Mouse (Mus musculus): ENCODE measurements around the gene Sec61b. TPM values are rescaled to one million over a fixed set of nuclear protein-coding genes. Genes with fewer than 3 reads are reported as not detected.

Sec61b gene
- polyA plus RNA-seq, 1 experiment from 2014 or later: 495 TPM

GRCm38 (mm10) chr4:47492311-47493086, 18.0 kb downstream of the Sec61b start:
- H3K4me2 ChIP-seq (replicated peaks; ENCODE audit: low read depth): no peak overlapping the region
- no peaks in the 10 kb centered on the region for H3K36me3 ChIP-seq (ENCODE audit: control insufficient read depth, insufficient read depth, low read length)
- DNase-seq (ENCODE audit: low spot score) (no peak), ATAC-seq (ENCODE audit: low FRiP score, low TSS enrichment) (no peak)
- no peak for TF ChIP-seq CTCF (IDR thresholded peaks at IDR 0.05; ENCODE audit: low read depth)
- no peak for TF ChIP-seq EP300 (optimal IDR thresholded peaks at IDR 0.05)
- H3K4me1 ChIP-seq (replicated peaks; ENCODE audit: control insufficient read depth, insufficient read depth): no peaks in the 10 kb centered on the region
- no peak overlapping the region for H3K9ac ChIP-seq (ENCODE audit: low read length)
- H3K27me3 ChIP-seq (ENCODE audit: control insufficient read depth, insufficient read depth, low read length): no peaks in the 10 kb centered on the region
- H3K27ac ChIP-seq (replicated peaks): no peak overlapping the region
- no peaks in the 10 kb centered on the region for H3K9me3 ChIP-seq (ENCODE audit: control insufficient read depth, low read length)
- WGBS: 49% methylated on average over 12 of the region's 12 CpGs
- H3K4me3 ChIP-seq (ENCODE audit: low read depth, low read length): no peak overlapping the region

GRCm38 (mm10) chr4:47493456-47493855, 19.0 kb downstream of the Sec61b start:
- no peak overlapping the region for H3K4me2 ChIP-seq (replicated peaks; ENCODE audit: low read depth)
- H3K4me3 ChIP-seq (ENCODE audit: low read depth, low read length): no peak overlapping the region
- no peak overlapping the region for H3K27ac ChIP-seq (replicated peaks)
- H3K36me3 ChIP-seq (ENCODE audit: control insufficient read depth, insufficient read depth, low read length): no peaks in the 10 kb centered on the region
- 71% methylated on average over 8 of the region's 8 CpGs for WGBS
- no peak for DNase-seq (ENCODE audit: low spot score)
- no peaks in the 10 kb centered on the region for H3K27me3 ChIP-seq (ENCODE audit: control insufficient read depth, insufficient read depth, low read length)
- no peak overlapping the region for H3K9ac ChIP-seq (ENCODE audit: low read length)
- no peak for ATAC-seq (ENCODE audit: low FRiP score, low TSS enrichment)
- no peaks in the 10 kb centered on the region for H3K9me3 ChIP-seq (ENCODE audit: control insufficient read depth, low read length)
- H3K4me1 ChIP-seq (replicated peaks; ENCODE audit: control insufficient read depth, insufficient read depth): no peaks in the 10 kb centered on the region
- no peak for TF ChIP-seq EP300 (optimal IDR thresholded peaks at IDR 0.05)
- TF ChIP-seq CTCF (IDR thresholded peaks at IDR 0.05; ENCODE audit: low read depth): no peak

- Histone ChIP-seq H3K9ac (ENCODE audit: low read length) (no peak overlapping the region), H3K9me3 (ENCODE audit: control insufficient read depth, low read length) (no peaks in the 10 kb centered on the region), H3K36me3 (ENCODE audit: control insufficient read depth, insufficient read depth, low read length) (no peaks in the 10 kb centered on the region), H3K4me3 (ENCODE audit: low read depth, low read length) (no peak overlapping the region), H3K4me2 (replicated peaks; ENCODE audit: low read depth) (no peak overlapping the region), H3K27ac (replicated peaks) (no peak overlapping the region), H3K27me3 (ENCODE audit: control insufficient read depth, insufficient read depth, low read length) (no peaks in the 10 kb centered on the region), H3K4me1 (replicated peaks; ENCODE audit: control insufficient read depth, insufficient read depth) (no peaks in the 10 kb centered on the region)
- no peak for TF ChIP-seq EP300 (optimal IDR thresholded peaks at IDR 0.05)
- TF ChIP-seq CTCF (IDR thresholded peaks at IDR 0.05; ENCODE audit: low read depth): no peak
- WGBS: 75% methylated on average over 1 of the region's 1 CpGs
- DNase-seq (ENCODE audit: low spot score) (no peak), ATAC-seq (ENCODE audit: low FRiP score, low TSS enrichment) (no peak)
Measured at GRCm38 (mm10) chr4:47494137-47494536, 19.7 kb downstream of the Sec61b start.

GRCm38 (mm10) chr4:47494686-47495085, 20.2 kb downstream of the Sec61b start:
- no peak overlapping the region for H3K9ac ChIP-seq (ENCODE audit: low read length)
- H3K27me3 ChIP-seq (ENCODE audit: control insufficient read depth, insufficient read depth, low read length): no peaks in the 10 kb centered on the region
- H3K36me3 ChIP-seq (ENCODE audit: control insufficient read depth, insufficient read depth, low read length): no peaks in the 10 kb centered on the region
- H3K4me2 ChIP-seq (replicated peaks; ENCODE audit: low read depth): no peak overlapping the region
- DNase-seq (ENCODE audit: low spot score) (no peak), ATAC-seq (ENCODE audit: low FRiP score, low TSS enrichment) (no peak)
- H3K9me3 ChIP-seq (ENCODE audit: control insufficient read depth, low read length): no peaks in the 10 kb centered on the region
- no peak overlapping the region for H3K27ac ChIP-seq (replicated peaks)
- 57% methylated on average over 2 of the region's 2 CpGs for WGBS
- no peak overlapping the region for H3K4me3 ChIP-seq (ENCODE audit: low read depth, low read length)
- no peak for TF ChIP-seq CTCF (IDR thresholded peaks at IDR 0.05; ENCODE audit: low read depth)
- TF ChIP-seq EP300 (optimal IDR thresholded peaks at IDR 0.05): no peak
- H3K4me1 ChIP-seq (replicated peaks; ENCODE audit: control insufficient read depth, insufficient read depth): no peaks in the 10 kb centered on the region

GRCm38 (mm10) chr4:47497811-47498385, 23.4 kb downstream of the Sec61b start:
- Histone ChIP-seq H3K9ac (ENCODE audit: low read length) (no peak overlapping the region; the same call in 1 of the 2 replicates), H3K4me2 (replicated peaks; ENCODE audit: low read depth) (no peak overlapping the region), H3K27ac (replicated peaks) (no peak overlapping the region), H3K27me3 (ENCODE audit: control insufficient read depth, insufficient read depth, low read length) (no peaks in the 10 kb centered on the region), H3K4me3 (ENCODE audit: low read depth, low read length) (no peak overlapping the region), H3K4me1 (replicated peaks; ENCODE audit: control insufficient read depth, insufficient read depth) (no peaks in the 10 kb centered on the region), H3K9me3 (ENCODE audit: control insufficient read depth, low read length) (no peaks in the 10 kb centered on the region), H3K36me3 (ENCODE audit: control insufficient read depth, insufficient read depth, low read length) (no peaks in the 10 kb centered on the region)
- TF ChIP-seq EP300 (optimal IDR thresholded peaks at IDR 0.05): no peak
- TF ChIP-seq CTCF (IDR thresholded peaks at IDR 0.05; ENCODE audit: low read depth): no peak
- 56% methylated on average over 7 of the region's 7 CpGs for WGBS
- ATAC-seq (ENCODE audit: low FRiP score, low TSS enrichment) (no peak), DNase-seq (ENCODE audit: low spot score) (no peak)

- DNase-seq (ENCODE audit: low spot score) (no peak), ATAC-seq (ENCODE audit: low FRiP score, low TSS enrichment) (no peak)
- H3K4me3 ChIP-seq (ENCODE audit: low read depth, low read length): no peak overlapping the region
- TF ChIP-seq EP300 (optimal IDR thresholded peaks at IDR 0.05) (no peak), CTCF (IDR thresholded peaks at IDR 0.05; ENCODE audit: low read depth) (no peak)
- H3K4me2 ChIP-seq (replicated peaks; ENCODE audit: low read depth): no peak overlapping the region
- no peak overlapping the region for H3K9ac ChIP-seq (ENCODE audit: low read length)
- no peaks in the 10 kb centered on the region for H3K36me3 ChIP-seq (ENCODE audit: control insufficient read depth, insufficient read depth, low read length)
- no peaks in the 10 kb centered on the region for H3K9me3 ChIP-seq (ENCODE audit: control insufficient read depth, low read length)
- no peak overlapping the region for H3K27ac ChIP-seq (replicated peaks)
- H3K4me1 ChIP-seq (replicated peaks; ENCODE audit: control insufficient read depth, insufficient read depth): no peaks in the 10 kb centered on the region
- 70% methylated on average over 10 of the region's 10 CpGs for WGBS
- no peaks in the 10 kb centered on the region for H3K27me3 ChIP-seq (ENCODE audit: control insufficient read depth, insufficient read depth, low read length)
Measured at GRCm38 (mm10) chr4:47499121-47499545, 24.7 kb downstream of the Sec61b start.
